Mouse (Mus musculus): Measurements from ENCODE around the gene Ubap1.

Gene Ubap1

GRCm38 (mm10) chr4:41357154-41357553, 8.4 kb downstream of the Ubap1 start:
- DNase-seq (ENCODE audit: low read depth, low spot score): no peak

DNA sequence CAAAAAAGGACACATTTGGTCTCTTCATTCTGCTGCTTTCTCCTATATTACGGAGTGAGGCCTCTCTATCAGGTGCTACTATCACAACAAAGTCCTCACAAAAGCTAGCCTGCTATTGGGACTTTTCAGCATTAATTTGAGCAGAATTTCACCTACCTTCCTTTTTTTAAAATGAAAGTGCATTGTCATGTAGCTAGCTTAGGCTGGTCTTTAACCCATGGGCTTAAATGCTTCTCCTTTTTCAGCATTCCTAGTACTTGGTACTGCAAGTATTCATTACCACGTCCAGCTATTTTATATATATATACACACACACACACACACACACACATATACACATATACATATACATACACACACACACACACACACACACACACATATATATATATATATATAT, 9.9 kb downstream of the Ubap1 start:
- no peak for DNase-seq (ENCODE audit: low read depth, low spot score)

DNA sequence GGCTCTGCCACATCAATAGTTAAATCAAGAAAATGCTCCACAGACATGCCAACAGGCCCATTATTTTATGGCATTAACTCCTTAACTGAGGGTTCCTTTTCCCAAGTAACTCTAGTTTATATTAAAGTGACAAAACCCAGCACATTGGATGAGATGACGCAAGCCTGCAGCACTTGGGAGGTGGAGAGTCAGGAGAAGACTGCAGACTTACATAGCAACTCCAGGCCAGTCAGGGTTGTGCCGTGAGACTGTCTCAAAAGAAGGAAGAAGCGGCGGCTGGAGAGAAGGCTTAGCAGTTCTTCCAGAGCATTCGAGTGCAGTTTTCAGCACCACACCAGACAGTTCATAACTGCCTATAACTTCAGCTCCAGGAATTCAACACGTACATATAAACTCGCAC, 10.6 kb downstream of the Ubap1 start:
- no peak for DNase-seq (ENCODE audit: low read depth, low spot score)

DNA sequence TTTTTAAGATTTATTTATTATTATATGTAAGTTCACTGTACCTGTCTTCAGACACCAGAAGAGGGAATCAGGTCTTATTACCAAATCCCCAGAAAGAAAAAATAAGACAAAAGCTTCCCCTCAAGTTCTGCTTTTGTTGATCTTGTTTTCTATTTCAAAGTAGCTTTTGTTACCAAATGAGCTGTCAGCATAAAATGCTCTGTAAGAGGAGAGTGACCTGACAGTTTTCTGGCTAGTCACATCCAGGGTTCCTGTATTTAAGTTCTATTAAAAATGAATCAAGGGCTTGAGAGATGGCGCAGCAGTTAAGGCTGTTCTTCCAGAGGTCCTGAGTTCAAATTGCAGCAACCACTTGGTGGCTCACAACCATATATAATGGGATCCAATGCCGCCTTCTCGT, 12.3 kb downstream of the Ubap1 start:
- no peak for DNase-seq (ENCODE audit: low read depth, low spot score)

DNA sequence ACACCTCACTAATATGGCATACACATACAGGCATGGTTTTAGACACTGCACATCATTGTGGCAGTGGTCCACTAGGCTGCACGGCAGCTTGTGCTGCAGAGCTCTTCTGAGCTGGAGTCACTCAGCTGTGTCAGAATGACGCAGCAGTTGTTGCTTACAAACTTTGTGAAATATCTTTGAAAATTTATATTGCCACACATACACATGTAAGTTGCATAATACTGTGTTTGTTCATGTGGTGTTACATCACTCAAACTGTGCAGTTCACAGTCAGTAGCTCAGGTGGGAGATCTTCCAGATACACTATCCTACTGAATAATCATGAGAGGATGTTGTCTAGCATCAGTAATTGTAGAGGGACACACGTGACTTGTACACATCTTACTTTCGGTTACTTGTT, 19.4 kb downstream of the Ubap1 start:
- DNase-seq (ENCODE audit: low read depth, low spot score): no peak

- DNase-seq (ENCODE audit: low read depth, low spot score): no peak
These were observed 21.1 kb downstream of the Ubap1 start for GRCm38 (mm10) chr4:41369702-41370437.

DNA sequence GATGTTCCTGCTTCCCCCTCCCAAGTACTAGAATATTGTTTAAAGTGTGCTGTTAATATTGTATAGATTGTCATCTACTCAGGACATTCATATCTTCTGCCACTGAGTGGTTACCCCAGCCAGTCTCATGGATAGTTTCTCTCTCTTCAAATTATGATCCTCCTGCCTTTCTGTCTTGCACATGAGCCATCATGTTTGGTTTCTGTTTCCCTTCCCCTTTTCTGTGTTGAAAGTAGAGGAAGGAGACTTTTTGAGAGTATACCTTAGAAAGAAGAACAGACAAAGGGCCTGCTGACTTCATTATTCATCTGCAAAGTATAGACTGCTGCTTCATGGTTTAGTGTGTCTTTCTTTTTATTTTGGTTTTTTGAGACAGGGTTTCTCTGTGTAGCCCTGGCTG, 28.8 kb downstream of the Ubap1 start:
- DNase-seq (ENCODE audit: low read depth, low spot score): no peak

GRCm38 (mm10) chr4:41381213-41381950, 32.6 kb downstream of the Ubap1 start:
- DNase-seq (ENCODE audit: low read depth, low spot score): no peak

DNA sequence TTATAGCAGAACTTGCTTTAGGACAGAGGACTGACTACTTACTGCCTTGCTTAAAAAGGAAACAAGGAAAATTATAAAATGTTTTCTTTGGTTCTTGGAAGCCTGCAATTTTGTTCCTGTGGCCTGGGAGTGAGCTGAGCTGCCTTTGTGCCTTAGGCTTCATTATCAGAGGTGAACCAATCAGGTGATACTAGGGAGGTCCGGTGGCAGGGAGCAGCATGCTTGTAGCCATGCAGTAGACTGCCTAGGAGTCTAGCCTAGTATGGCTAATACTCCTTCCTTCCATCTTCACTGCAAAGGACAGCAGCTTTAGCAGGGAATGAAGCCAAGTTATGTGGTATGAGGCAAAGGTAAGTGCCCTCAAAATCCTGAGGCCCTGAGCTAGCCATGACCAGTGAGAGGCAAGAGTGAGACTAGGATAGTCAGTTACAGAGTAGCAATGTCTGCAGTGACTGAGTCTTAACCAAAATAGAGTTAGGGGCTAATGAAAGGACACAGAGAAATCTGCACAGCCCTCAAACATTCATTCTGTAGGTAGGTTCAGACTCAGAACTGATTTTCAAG, 37.7 kb downstream of the Ubap1 start:
- DNase-seq (ENCODE audit: low read depth, low spot score): no peak

DNA sequence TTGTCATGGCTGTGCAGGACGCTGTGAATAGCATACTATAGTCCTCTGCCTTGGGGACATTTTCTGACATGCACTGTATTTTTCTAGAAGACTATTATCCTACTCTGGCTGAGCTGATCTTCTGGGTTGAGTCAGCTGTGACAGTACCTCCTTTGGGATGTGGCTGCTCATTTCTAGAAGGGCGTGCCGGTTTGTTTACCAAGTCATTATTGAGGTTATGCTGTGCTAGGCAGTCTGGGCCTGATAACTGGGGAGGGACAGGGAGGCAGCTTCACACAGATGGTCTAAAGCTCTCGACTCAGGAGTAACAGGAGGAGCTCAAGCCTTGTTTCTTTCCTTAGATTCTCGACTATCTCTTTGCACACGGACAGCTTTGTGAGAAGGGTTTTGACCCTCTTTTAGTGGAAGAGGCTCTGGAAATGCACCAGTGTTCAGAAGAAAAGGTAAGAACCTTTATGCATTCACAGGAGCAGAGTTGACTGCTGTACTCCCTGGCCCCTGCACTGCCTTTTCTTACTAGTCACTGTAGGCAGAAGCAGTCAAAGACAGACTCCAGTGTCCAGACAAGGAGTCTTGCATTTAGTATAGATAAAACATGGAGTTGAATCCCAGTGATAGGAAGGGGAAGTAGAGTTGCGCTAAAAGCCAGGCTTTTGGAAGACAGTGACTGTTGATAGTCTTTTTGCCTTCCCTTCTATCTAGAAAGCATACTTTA, 39.1 kb downstream of the Ubap1 start:
- no peak for DNase-seq (ENCODE audit: low read depth, low spot score)

DNA sequence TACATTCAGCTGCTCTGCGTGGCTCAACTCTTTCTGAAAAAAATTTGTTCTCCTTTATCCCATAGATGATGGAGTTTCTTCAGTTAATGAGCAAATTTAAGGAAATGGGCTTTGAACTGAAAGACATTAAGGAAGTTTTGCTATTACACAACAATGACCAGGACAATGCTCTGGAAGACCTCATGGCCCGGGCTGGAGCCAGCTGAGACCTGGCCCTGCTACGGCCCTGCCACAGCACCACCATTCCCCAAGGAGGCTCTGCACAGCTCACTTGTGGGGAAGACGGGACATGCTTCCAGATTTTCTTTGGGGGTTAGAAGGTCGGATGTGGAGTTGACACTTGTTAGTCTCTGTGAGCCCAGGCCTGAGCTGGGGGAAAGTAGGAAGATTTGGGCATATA, 39.8 kb downstream of the Ubap1 start:
- no peak for DNase-seq (ENCODE audit: low read depth, low spot score)

DNA sequence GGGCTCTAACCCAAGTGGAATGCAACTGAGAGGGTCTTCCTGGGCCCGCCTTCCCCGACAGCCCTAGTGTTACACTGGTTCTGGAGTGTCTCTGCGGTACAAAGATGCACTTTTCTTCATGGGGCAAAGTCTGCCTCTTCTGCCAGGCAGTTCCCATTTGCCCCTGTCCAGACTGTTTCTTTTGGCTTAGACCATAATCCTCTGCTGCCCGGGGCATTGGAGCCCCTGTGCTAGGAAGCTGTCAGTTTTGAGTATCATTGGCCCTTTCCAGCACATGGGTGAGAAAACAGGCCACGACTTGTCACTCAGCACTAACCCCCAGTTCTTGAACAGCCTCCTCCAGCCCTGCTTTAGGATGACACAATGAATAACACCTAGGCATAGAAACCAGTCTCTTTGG, 40.4 kb downstream of the Ubap1 start:
- no peak for DNase-seq (ENCODE audit: low read depth, low spot score)

DNA sequence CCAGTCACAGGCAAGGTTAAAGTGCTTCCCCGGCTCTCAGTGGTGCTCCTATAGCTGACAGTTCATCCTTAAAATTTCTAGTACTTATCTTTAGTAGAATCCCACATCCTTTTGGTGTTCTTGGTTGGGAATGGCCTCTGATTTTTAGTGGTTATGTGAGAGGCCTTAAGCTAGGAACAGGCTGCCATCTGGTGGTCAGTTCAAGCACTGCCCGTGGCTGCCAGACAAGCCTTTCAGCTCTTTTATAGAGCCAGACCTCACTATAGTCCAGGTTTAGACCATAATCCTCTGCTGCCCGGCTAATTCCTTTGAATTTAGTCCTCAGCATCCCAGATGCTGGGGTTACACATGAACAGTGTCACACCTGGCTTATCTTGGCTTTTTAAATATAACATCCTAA, 41.3 kb downstream of the Ubap1 start:
- peak; percentile 84 for DNase-seq (ENCODE audit: low read depth, low spot score)

GRCm38 (mm10) chr4:41391015-41391414, 42.2 kb downstream of the Ubap1 start:
- DNase-seq (ENCODE audit: low read depth, low spot score): no peak

DNA sequence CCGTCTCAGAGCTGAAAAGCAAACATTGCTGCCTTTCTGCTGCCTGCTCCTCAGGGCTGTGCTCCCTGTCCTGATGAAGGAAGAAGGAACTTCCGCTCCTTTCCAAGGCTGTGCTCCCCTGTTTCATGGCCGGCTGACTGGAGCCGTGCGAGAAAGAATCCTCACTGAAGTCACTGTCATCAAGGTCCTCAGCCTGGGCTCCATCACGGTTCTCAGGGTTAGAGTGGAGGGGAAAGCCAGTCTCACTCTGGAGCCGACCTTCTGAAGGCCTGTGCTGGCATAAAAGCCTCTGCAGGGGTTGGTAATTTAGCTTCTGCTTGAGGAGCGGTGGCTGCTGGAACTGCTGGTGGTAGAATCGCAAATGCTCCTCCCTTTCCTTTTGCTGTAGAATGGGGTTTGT, 45.9 kb downstream of the Ubap1 start:
- DNase-seq (ENCODE audit: low read depth, low spot score): no peak

GRCm38 (mm10) chr4:41398353-41398752, 49.6 kb downstream of the Ubap1 start:
- DNase-seq (ENCODE audit: low read depth, low spot score): no peak

- no peak for DNase-seq (ENCODE audit: low read depth, low spot score)
These were observed 51.1 kb downstream of the Ubap1 start for GRCm38 (mm10) chr4:41399904-41400303.

DNA sequence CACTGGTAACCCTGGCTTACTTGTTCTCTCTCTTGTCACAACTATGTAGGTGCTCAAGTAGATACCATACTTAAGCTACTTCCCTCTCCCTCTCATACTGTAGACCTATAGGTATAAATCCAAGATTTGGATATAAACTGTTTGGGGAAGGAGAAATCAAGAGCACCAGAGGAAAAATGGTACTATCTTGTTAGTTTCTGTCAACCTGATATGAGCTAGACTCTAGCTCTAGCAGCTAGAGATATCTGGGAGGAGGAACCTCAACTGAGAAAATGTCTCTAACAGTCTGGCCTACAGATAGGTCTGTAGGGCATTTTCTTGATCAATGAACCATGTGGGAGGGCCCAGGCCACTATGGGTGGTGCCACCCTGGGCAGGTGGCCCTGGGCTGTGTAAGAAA, 52.4 kb downstream of the Ubap1 start:
- no peak for DNase-seq (ENCODE audit: low read depth, low spot score)

DNA sequence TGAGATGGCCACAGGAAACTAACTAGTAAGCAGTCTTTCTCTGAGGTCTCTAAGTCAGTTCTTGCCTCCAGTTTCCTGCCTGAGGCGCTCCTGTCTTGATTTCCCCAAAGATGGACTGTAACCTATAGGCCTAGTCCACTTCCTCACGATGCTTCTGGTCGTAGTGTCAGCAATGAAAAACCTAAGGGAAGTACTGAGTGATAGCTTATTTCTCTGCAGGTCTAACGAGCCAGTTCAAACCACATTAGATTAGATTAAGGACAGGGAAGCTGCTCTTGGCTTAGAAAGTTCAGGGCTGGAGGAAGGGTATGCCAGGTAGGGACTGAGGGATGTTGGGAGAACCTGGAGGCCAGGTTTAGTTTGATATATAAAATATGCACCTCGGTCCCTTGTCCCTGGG, 52.8 kb downstream of the Ubap1 start:
- no peak for DNase-seq (ENCODE audit: low read depth, low spot score)

DNA sequence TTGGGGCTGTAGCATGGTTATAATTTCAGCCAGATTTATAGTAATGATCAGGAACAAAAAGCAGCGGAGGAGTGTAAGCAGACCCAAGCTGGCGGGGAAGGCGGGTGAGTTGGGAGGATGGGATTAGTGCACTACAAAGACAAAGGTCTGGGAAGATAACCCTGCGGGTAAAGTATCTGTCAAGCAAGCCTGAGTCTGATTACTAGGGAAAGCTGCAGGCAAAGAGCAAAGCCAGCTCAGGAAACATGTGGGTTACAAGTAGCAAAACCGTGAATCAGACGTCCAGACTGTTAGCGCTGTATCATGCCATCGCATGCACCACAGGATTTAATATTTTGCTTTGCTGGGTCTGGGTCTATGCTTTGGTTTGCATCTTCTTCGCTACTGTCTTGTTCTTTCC, 57.8 kb downstream of the Ubap1 start:
- DNase-seq (ENCODE audit: low read depth, low spot score): no peak

GRCm38 (mm10) chr4:41407353-41407752, 58.6 kb downstream of the Ubap1 start:
- DNase-seq (ENCODE audit: low read depth, low spot score): no peak

- DNase-seq (ENCODE audit: low read depth, low spot score): no peak
These were observed 60.5 kb downstream of the Ubap1 start for GRCm38 (mm10) chr4:41409341-41409740.

Measured in ZHBTc4 (cell line).